Mouse (Mus musculus) stomach, postnatal 0 days (tissue): Measurements from ENCODE around the gene Banp. TPM values are rescaled to one million over a fixed set of nuclear protein-coding genes. Genes with fewer than 3 reads are reported as not detected.

Experiments
- ATAC-seq: fragments of 200-750 bp; cut with Nextera tagmentation; 2 replicates; pipeline ENCODE4 v1.8.0; 2017; ENCODE audit not compliant: low FRiP score, low TSS enrichment
- DNase-seq: peaks from one replicate; pipeline ENCODE4 v3.0.0-alpha.2; 2016; ENCODE audit warnings: low spot score
- H3K27ac ChIP-seq: fragments of 300-500 bp; sonication (generic); replicated peaks from 2 replicates; pipeline ENCODE4 v1.5.1; 2014; ENCODE audit warnings: mild to moderate bottlenecking, control low read depth
- H3K27me3 ChIP-seq: fragments of 300-500 bp; sonication (generic); 2 replicates; pipeline ENCODE4 v1.6.1; 2014; ENCODE audit warnings: low read length; ENCODE audit not compliant: control insufficient read depth, insufficient read depth
- H3K36me3 ChIP-seq: fragments of 300-500 bp; sonication (generic); 2 replicates; pipeline ENCODE4 v1.6.1; 2014; ENCODE audit warnings: low read length, mixed read lengths; ENCODE audit not compliant: control insufficient read depth, insufficient read depth
- H3K4me1 ChIP-seq: fragments of 300-500 bp; sonication (generic); replicated peaks from 2 replicates; pipeline ENCODE4 v1.6.1; 2014; ENCODE audit warnings: antibody characterized with exemption; ENCODE audit not compliant: control insufficient read depth, insufficient read depth
- H3K4me2 ChIP-seq: fragments of 300-500 bp; sonication (generic); replicated peaks from 2 replicates; pipeline ENCODE4 v1.6.1; 2014; ENCODE audit warnings: low read depth, mild to moderate bottlenecking, control low read depth, moderate library complexity
- H3K4me3 ChIP-seq: fragments of 300-500 bp; sonication (generic); 2 replicates; pipeline ENCODE4 v1.5.1; 2014; ENCODE audit warnings: low read depth, low read length, control low read depth
- H3K9ac ChIP-seq: fragments of 300-500 bp; sonication (generic); 2 replicates; pipeline ENCODE4 v1.6.1; 2014; ENCODE audit warnings: mild to moderate bottlenecking, low read length, control low read depth, mixed read lengths
- H3K9me3 ChIP-seq: fragments of 300-500 bp; sonication (generic); 2 replicates; pipeline ENCODE4 v1.6.1; 2016; ENCODE audit warnings: low read length; ENCODE audit not compliant: control insufficient read depth
- CTCF ChIP-seq: IDR thresholded peaks from 2 replicates; pipeline ENCODE4 v1.5.1; 2016; ENCODE audit warnings: antibody characterized with exemption, low read depth, mild to moderate bottlenecking, moderate library complexity
- EP300 ChIP-seq: optimal IDR thresholded peaks from 2 replicates; pipeline ENCODE3; 2016; ENCODE audit warnings: antibody characterized with exemption
- WGBS: fragments of 180-500 bp; shearing (Covaris S2); extraction: QIAGEN DNeasy Blood & Tissue Kit; methylation state at CpG from one replicate; pipeline ENCODE4 v1.1.7; 2014; 5-methylcytosine and 5-hydroxymethylcytosine counted together
- polyA plus RNA-seq: library from polyadenylated mRNA; unstranded; fragments of >200 nt; fragmentation: Nextera tagmentation; extraction: Ambion mirVana; gene quantifications from 2 replicates; pipeline ENCODE4 v1.2.1, GENCODE M21; 2015

Gene Banp
- polyA plus RNA-seq, 1 experiment from 2014 or later: 9.0 TPM

DNA sequence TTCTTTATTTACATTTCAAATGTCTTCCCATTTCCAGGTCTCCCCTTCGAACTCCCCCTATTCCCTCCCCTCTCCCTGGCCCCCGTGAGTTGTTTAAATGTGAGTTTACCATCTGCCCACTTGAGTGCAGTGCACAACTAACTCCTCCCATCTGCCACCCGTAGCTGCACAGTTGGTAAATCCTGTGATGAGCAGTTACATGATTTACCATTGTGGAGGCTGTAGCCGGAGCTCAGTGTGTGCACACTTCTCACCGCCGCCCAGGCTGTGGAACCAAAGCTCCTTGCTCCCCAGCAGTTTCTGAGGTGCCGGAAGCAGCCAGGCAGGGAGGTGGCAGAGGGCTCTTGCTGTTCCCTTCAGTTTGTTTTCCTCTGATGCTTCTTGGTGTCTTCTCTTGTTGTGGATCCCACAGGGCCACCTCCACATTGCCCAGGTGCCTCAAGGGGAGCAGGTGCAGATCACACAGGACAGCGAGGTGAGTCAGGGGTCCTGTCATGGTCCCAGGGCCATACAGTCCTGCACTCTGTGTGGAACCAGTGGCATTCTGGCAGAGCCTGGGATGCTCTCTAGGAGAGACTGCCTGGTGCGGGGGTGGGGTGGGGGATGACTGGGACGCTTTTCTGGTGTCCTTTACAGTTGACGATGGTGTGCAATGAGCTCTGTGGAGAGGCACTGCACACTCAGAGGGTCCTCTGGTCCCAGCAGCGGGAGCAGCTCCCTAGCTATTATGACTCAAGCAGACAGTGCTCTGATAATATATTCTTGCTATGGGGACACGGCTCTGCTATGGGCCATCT lies 57.3 kb downstream of the Banp start:
- no peak overlapping the region for H3K4me3 ChIP-seq
- no peaks in the 10 kb centered on the region for H3K4me1 ChIP-seq
- peaks cover 11% of the 10 kb centered on the region; the same call in 1 of the 2 replicates for H3K36me3 ChIP-seq
- H3K9ac ChIP-seq: no peak overlapping the region
- DNase-seq (no peak), ATAC-seq (peak; percentile 25; the same call in 1 of the 2 replicates)
- H3K9me3 ChIP-seq: no peaks in the 10 kb centered on the region
- WGBS: 84% methylated on average over 13 of the region's 13 CpGs
- H3K4me2 ChIP-seq: no peak overlapping the region
- no peak for TF ChIP-seq EP300
- TF ChIP-seq CTCF: no peak
- H3K27me3 ChIP-seq: no peaks in the 10 kb centered on the region
- no peak overlapping the region for H3K27ac ChIP-seq

DNA sequence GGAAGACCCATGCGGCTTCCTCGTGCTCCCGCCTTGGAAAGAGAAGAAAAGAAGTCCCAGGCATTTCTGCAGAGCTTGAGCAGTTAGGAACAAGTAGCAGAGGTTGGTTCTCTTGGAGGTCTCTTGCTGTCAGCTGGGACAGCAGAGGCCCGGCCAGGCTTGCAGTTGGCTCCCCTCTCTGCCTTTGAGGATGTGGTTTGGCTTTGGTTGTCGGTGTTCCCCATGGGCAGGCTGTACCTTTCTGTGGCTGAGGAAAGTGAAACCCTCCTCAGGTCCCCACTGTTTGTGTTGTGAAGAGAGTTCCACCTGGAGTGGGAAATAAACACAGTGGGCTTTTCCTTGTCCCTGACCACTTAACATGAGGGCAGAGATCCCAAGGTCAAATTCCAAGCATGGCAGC lies 58.8 kb downstream of the Banp start:
- ATAC-seq (no peak), DNase-seq (no peak)

DNA sequence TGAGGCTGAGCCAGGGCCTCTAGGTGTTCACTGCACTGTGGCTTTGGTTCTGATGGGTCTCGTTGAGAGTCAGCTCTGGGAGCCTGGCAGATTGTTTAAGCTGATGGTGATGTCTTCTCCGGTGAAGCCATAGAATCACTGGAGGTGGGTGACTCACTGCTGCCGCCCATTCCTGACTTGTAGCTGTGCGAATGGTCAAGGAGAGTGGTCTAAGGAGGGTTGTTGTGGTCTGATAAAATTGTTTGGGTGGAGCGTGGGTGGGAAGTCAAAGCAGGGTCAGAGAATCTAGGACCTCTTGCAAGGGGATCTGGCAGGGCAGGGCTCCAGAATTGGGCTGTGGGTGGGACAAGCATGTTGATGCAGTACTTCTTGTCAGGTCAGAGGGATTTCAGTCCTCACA lies 61.1 kb downstream of the Banp start:
- no peaks in the 10 kb centered on the region for H3K9me3 ChIP-seq
- peaks cover 3% of the 10 kb centered on the region; the same call in 1 of the 2 replicates for H3K36me3 ChIP-seq
- no peaks in the 10 kb centered on the region for H3K27me3 ChIP-seq
- H3K4me3 ChIP-seq: no peak overlapping the region
- no peak overlapping the region for H3K27ac ChIP-seq
- DNase-seq: no peak
- 78% methylated on average over 5 of the region's 5 CpGs for WGBS
- no peaks in the 10 kb centered on the region for H3K4me1 ChIP-seq
- no peak overlapping the region for H3K9ac ChIP-seq
- TF ChIP-seq EP300 (no peak), CTCF (no peak)
- H3K4me2 ChIP-seq: no peak overlapping the region
- no peak for ATAC-seq

More for the DNA sequence above, 58.8 kb downstream of the Banp start:
- Histone ChIP-seq H3K9me3 (no peaks in the 10 kb centered on the region), H3K4me3 (no peak overlapping the region), H3K27ac (no peak overlapping the region), H3K4me1 (no peaks in the 10 kb centered on the region), H3K27me3 (no peaks in the 10 kb centered on the region), H3K4me2 (no peak overlapping the region), H3K9ac (no peak overlapping the region), H3K36me3 (peaks cover 7% of the 10 kb centered on the region; the same call in 1 of the 2 replicates)
- TF ChIP-seq EP300 (no peak), CTCF (no peak)
- WGBS: 89% methylated on average over 5 of the region's 5 CpGs

DNA sequence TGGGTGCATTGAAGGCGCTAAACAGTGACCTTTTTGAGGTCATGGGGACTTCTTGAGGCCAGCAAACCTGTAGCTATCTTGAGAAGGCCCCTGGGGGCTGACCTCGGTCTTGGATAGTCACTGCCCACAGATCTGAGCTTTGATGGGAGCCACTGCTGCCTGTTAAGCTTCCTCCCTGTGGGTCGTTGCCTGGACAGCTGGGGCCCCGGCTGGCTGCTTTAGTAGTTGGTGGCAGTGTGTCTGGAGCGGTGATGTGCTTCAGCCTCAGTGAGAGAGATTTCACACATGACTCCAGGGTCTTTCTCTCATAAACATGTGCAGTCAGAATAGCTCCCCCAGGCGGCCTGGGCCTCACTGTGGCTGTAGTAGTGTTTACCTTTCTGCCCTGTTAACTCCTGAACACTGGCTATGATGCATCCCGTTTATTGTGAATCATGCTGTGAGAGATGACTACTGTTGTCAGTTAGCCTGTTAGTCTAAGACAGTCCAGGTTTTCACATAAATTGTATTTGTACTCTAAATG lies 61.6 kb downstream of the Banp start:
- ATAC-seq (no peak), DNase-seq (no peak)
- no peaks in the 10 kb centered on the region for H3K9me3 ChIP-seq
- no peak overlapping the region for H3K4me2 ChIP-seq
- H3K36me3 ChIP-seq: peaks cover 2% of the 10 kb centered on the region; the same call in 1 of the 2 replicates
- 65% methylated on average over 7 of the region's 7 CpGs for WGBS
- H3K27me3 ChIP-seq: no peaks in the 10 kb centered on the region
- H3K27ac ChIP-seq: no peak overlapping the region
- TF ChIP-seq CTCF (peak; percentile 42), EP300 (no peak)
- no peak overlapping the region for H3K9ac ChIP-seq
- H3K4me1 ChIP-seq: no peaks in the 10 kb centered on the region
- no peak overlapping the region for H3K4me3 ChIP-seq

DNA sequence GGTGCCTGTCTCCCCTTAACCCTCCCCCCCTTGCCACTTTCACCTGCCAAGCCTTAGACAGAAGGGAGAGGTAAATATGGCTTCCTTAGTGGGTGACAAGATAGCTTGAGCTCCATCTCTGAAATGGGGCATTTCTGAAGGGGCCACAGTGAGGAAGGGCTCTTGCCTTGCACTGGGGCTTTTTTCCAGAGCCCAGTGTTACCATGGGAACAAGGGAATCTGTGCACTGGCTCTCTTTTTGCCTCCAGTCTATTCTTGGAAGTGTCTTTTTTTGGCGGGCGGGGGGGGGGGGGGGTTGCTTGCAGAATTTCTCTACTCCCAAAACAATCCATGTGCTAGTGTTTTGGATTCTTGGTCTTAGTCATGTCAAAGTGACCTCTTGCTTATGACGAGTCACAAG lies 65.1 kb downstream of the Banp start:
- ATAC-seq (no peak), DNase-seq (no peak)
- no peak overlapping the region for H3K4me2 ChIP-seq
- H3K4me1 ChIP-seq: no peaks in the 10 kb centered on the region
- no peaks in the 10 kb centered on the region for H3K36me3 ChIP-seq
- H3K9ac ChIP-seq: no peak overlapping the region
- 64% methylated on average over 3 of the region's 3 CpGs for WGBS
- H3K27ac ChIP-seq: no peak overlapping the region
- no peak overlapping the region for H3K4me3 ChIP-seq
- no peak for TF ChIP-seq EP300
- no peak for TF ChIP-seq CTCF
- H3K9me3 ChIP-seq: no peaks in the 10 kb centered on the region
- H3K27me3 ChIP-seq: no peaks in the 10 kb centered on the region
